Mouse (Mus musculus): ENCODE measurements around the gene Fen1.

DNA sequence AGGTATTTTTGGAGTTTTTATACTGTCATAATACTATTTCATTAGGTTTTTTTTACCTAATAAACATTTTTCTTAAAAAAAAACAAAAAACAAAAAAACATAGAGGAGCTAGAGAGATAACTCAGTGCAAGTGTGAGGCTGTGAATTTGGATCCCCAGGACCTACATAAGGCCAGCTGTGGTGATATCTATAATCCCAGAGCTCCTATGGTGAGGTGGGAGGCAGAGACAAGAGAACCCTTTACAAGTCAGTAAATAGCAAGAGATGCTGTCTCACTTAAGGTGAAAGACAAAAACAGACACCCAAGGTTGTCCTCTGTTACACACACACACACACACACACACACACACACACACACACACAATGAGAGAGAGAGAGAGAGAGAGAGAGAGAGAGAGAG, 34.8 kb downstream of the Fen1 start:
- TF ChIP-seq POLR2A (IDR thresholded peaks at IDR 0.05; ENCODE audit: low read depth, low read length), result no peak
- no peak for TF ChIP-seq CTCF (conservative IDR thresholded peaks at IDR 0.05; ENCODE audit: insufficient read depth, insufficient read length, low read depth, low read length)
